Mouse (Mus musculus) kidney, adult 9 months (tissue): ENCODE measurements around the gene N4bp1.
A peak's percentile ranks its signal among the peaks of the same experiment; 100 is the strongest.

ENCODE experiments used
- DNase-seq: peaks from one replicate; pipeline ENCODE4 v3.0.0; 2022

The N4bp1 gene

GRCm38 (mm10) chr8:86820186-86820755 lies 64.8 kb downstream of the N4bp1 start:
- no peak for DNase-seq

- no peak for DNase-seq
Measured at GRCm38 (mm10) chr8:86819426-86819825, 65.6 kb downstream of the N4bp1 start.

GRCm38 (mm10) chr8:86808990-86809960 lies 75.8 kb downstream of the N4bp1 start:
- DNase-seq = no peak

GRCm38 (mm10) chr8:86808239-86808638 lies 76.8 kb downstream of the N4bp1 start:
- peak; percentile 34 for DNase-seq

GRCm38 (mm10) chr8:86801988-86802387 lies 83.1 kb downstream of the N4bp1 start:
- peak; percentile 33 for DNase-seq

- DNase-seq = no peak
Measured at GRCm38 (mm10) chr8:86800966-86801365, 84.1 kb downstream of the N4bp1 start.

- DNase-seq = no peak
Measured at GRCm38 (mm10) chr8:86798141-86798540, 86.9 kb downstream of the N4bp1 start.

GRCm38 (mm10) chr8:86797705-86798104 lies 87.4 kb downstream of the N4bp1 start:
- no peak for DNase-seq

- no peak for DNase-seq
Measured at GRCm38 (mm10) chr8:86794716-86795115, 90.3 kb downstream of the N4bp1 start.

GRCm38 (mm10) chr8:86791542-86791941 lies 93.5 kb downstream of the N4bp1 start:
- peak; percentile 47 for DNase-seq

GRCm38 (mm10) chr8:86789576-86789975 lies 95.5 kb downstream of the N4bp1 start:
- DNase-seq = no peak

GRCm38 (mm10) chr8:86787891-86788420 lies 97.1 kb downstream of the N4bp1 start:
- DNase-seq = peak; percentile 11

GRCm38 (mm10) chr8:86786498-86786897 lies 98.6 kb downstream of the N4bp1 start:
- DNase-seq = peak; percentile 35

GRCm38 (mm10) chr8:86781094-86781493 lies 104.0 kb downstream of the N4bp1 start:
- DNase-seq = no peak

GRCm38 (mm10) chr8:86779207-86779606 lies 105.9 kb downstream of the N4bp1 start:
- no peak for DNase-seq

- DNase-seq = peak; percentile 58
Measured at GRCm38 (mm10) chr8:86769945-86770715, 114.9 kb downstream of the N4bp1 start.

- DNase-seq = no peak
Measured at GRCm38 (mm10) chr8:86768499-86768898, 116.6 kb downstream of the N4bp1 start.

GRCm38 (mm10) chr8:86766548-86767211 lies 118.4 kb downstream of the N4bp1 start:
- peak; percentile 62 for DNase-seq

GRCm38 (mm10) chr8:86765669-86766068 lies 119.4 kb downstream of the N4bp1 start:
- DNase-seq = no peak

- DNase-seq = no peak
Measured at GRCm38 (mm10) chr8:86765155-86765554, 119.9 kb downstream of the N4bp1 start.

GRCm38 (mm10) chr8:86762806-86763205 lies 122.3 kb downstream of the N4bp1 start:
- DNase-seq = no peak

GRCm38 (mm10) chr8:86760746-86761145 lies 124.3 kb downstream of the N4bp1 start:
- DNase-seq = no peak
